17 mouse cellular contexts compared by ENCODE assay signal in genomic region chr3:129593001-129593400, GRCm38 (mm10).
DNase-seq lines count a peak whose midpoint lies in the region; ATAC-seq and TF ChIP-seq lines count a peak whose summit lies in the region.
"Had no signal": no experiment of that assay in that cellular context is flagged by ENCODE, and none has a peak within 500 bp of the region (broad histone marks: within the 10 kb centered on the region; RNA-seq: fewer than 3 reads in every experiment).

No protein-coding gene starts in this region.

- no peak for TF ChIP-seq POLR2A in heart, adult 2 months (IDR thresholded peaks at IDR 0.05; ENCODE audit: insufficient read depth, low read depth, low read length)
- no peak for TF ChIP-seq POLR2A in liver, adult 2 months (IDR thresholded peaks at IDR 0.05; ENCODE audit: extremely low read depth, insufficient read depth, low read length)

- DNase-seq in heart, adult 11 months: peak; percentile 75
- DNase-seq in heart, adult 2 months: no peak
- DNase-seq in liver, adult 2 months (ENCODE audit: extremely low read depth, low read depth, low spot score): peak; percentile 93
- no peak for DNase-seq in liver, embryonic 11.5 days (ENCODE audit: low spot score)
- DNase-seq in kidney, postnatal 25 days: peak; percentile 63 to 81
- no peak for DNase-seq in left cerebral cortex, postnatal 4 days
- DNase-seq in limb, embryonic 10.5 days (ENCODE audit: low spot score): no peak
- DNase-seq: adrenal gland, postnatal 10 days; cerebellum, adult 11-12 months; cerebellum, adult 9-10 months; cerebellum, postnatal 25 days; gastrocnemius, postnatal 14 days; heart, postnatal 36 days had no signal

- H3K4me3 ChIP-seq in heart, adult 2 months: no peak overlapping the region
- H3K4me3 ChIP-seq in liver, adult 2 months (ENCODE audit: insufficient read depth, low read depth, low read length): no peak overlapping the region
- no peak overlapping the region for H3K4me3 ChIP-seq in liver, embryonic 11.5 days (ENCODE audit: low read depth, low read length)
- H3K4me3 ChIP-seq in kidney, embryonic 15.5 days (replicated peaks): no peak overlapping the region
- no peak overlapping the region for H3K4me3 ChIP-seq in limb, embryonic 10.5 days
- H3K4me3 ChIP-seq: embryonic facial prominence, embryonic 12.5 days; forebrain, embryonic 15.5 days; heart, embryonic 13.5 days had no signal

- H3K9ac ChIP-seq in heart, adult 2 months (ENCODE audit: low read depth, low read length): no peak overlapping the region
- peak overlapping the region; percentile 25; the same call in 1 of the 2 replicates for H3K9ac ChIP-seq in liver, adult 2 months (ENCODE audit: low read depth, low read length)
- no peak overlapping the region for H3K9ac ChIP-seq in liver, embryonic 11.5 days (ENCODE audit: low read depth, low read length)
- H3K9ac ChIP-seq in kidney, embryonic 15.5 days: no peak overlapping the region
- H3K9ac ChIP-seq: embryonic facial prominence, embryonic 12.5 days; forebrain, embryonic 15.5 days; heart, embryonic 13.5 days had no signal

- no peaks in the 10 kb centered on the region for H3K79me2 ChIP-seq in heart, adult 2 months (replicated peaks; ENCODE audit: control insufficient read depth, insufficient read depth, low read length)
- 0 out of 2 replicates have a peak, but pooled peaks cover 3% of the 10 kb centered on the region for H3K79me2 ChIP-seq in liver, adult 2 months (ENCODE audit: control insufficient read depth, insufficient read depth, low read length)

- H3K4me1 ChIP-seq in heart, adult 2 months (ENCODE audit: control insufficient read depth, insufficient read depth, low read length): peaks cover 1% of the 10 kb centered on the region; the same call in 1 of the 2 replicates
- H3K4me1 ChIP-seq in liver, adult 2 months (ENCODE audit: control insufficient read depth, insufficient read depth, low read length): peaks cover 21% of the 10 kb centered on the region
- H3K4me1 ChIP-seq in liver, embryonic 11.5 days (replicated peaks; ENCODE audit: control insufficient read depth, insufficient read depth, low read length): no peaks in the 10 kb centered on the region
- peaks cover 18% of the 10 kb centered on the region; the same call in 1 of the 2 replicates for H3K4me1 ChIP-seq in kidney, embryonic 15.5 days
- no peaks in the 10 kb centered on the region for H3K4me1 ChIP-seq in limb, embryonic 10.5 days
- H3K4me1 ChIP-seq: embryonic facial prominence, embryonic 12.5 days had no signal

- WGBS in heart, adult 2 months: 86% methylated on average over 9 of the region's 9 CpGs
- WGBS in liver, adult 2 months: 30% methylated on average over 9 of the region's 9 CpGs
- WGBS in liver, embryonic 11.5 days: 89% methylated on average over 9 of the region's 9 CpGs
- 74% methylated on average over 9 of the region's 9 CpGs for WGBS in kidney, embryonic 15.5 days
- WGBS in limb, embryonic 10.5 days: 93% methylated on average over 9 of the region's 9 CpGs

- no peak overlapping the region for H3K4me2 ChIP-seq in liver, embryonic 11.5 days
- H3K4me2 ChIP-seq in kidney, embryonic 15.5 days: no peak overlapping the region
- H3K4me2 ChIP-seq: embryonic facial prominence, embryonic 12.5 days; forebrain, embryonic 15.5 days; heart, embryonic 13.5 days had no signal

- intact Hi-C loops in heart, adult 2 months (cut with DNase I): no loop called here
- intact Hi-C loops in left cerebral cortex, postnatal 4 days (cut with DNase I): no loop called here

- no peak for TF ChIP-seq CTCF in heart, adult 2 months (IDR thresholded peaks at IDR 0.05)
- no peak for TF ChIP-seq CTCF in liver, adult 2 months (IDR thresholded peaks at IDR 0.05; ENCODE audit: low read depth, low read length)

- no peak overlapping the region for H3K27ac ChIP-seq in heart, adult 2 months
- H3K27ac ChIP-seq in liver, adult 2 months (replicated peaks; ENCODE audit: insufficient read depth, low read depth, low read length): peak overlapping the region; percentile 90
- no peak overlapping the region for H3K27ac ChIP-seq in liver, embryonic 11.5 days (ENCODE audit: low read depth, low read length)
- no peak overlapping the region for H3K27ac ChIP-seq in kidney, embryonic 15.5 days
- H3K27ac ChIP-seq in limb, embryonic 10.5 days: no peak overlapping the region
- H3K27ac ChIP-seq: embryonic facial prominence, embryonic 12.5 days; forebrain, embryonic 15.5 days; heart, embryonic 13.5 days had no signal

- no peaks in the 10 kb centered on the region for H3K9me3 ChIP-seq in liver, embryonic 11.5 days (ENCODE audit: control insufficient read depth, low read length)
- H3K9me3 ChIP-seq in kidney, embryonic 15.5 days (replicated peaks): no peaks in the 10 kb centered on the region
- H3K9me3 ChIP-seq in limb, embryonic 10.5 days (replicated peaks): no peaks in the 10 kb centered on the region
- H3K9me3 ChIP-seq: embryonic facial prominence, embryonic 12.5 days; forebrain, embryonic 15.5 days; heart, embryonic 13.5 days had no signal

- TF ChIP-seq EP300 in heart, adult 2 months (IDR thresholded peaks at IDR 0.05; ENCODE audit: insufficient read depth, low read depth, low read length): no peak

- no peaks in the 10 kb centered on the region for H3K36me3 ChIP-seq in heart, adult 2 months (ENCODE audit: control insufficient read depth, insufficient read depth, low read length)
- H3K36me3 ChIP-seq in liver, adult 2 months (ENCODE audit: control insufficient read depth, insufficient read depth, low read length): peaks cover 6% of the 10 kb centered on the region; the same call in 1 of the 2 replicates
- H3K36me3 ChIP-seq in liver, embryonic 11.5 days (ENCODE audit: control insufficient read depth, insufficient read depth, low read length): no peaks in the 10 kb centered on the region
- no peaks in the 10 kb centered on the region for H3K36me3 ChIP-seq in kidney, embryonic 15.5 days
- peaks cover 57% of the 10 kb centered on the region for H3K36me3 ChIP-seq in limb, embryonic 10.5 days
- H3K36me3 ChIP-seq: embryonic facial prominence, embryonic 12.5 days; forebrain, embryonic 15.5 days; heart, embryonic 13.5 days had no signal

- no peak for ATAC-seq in liver, embryonic 11.5 days (replicated peaks; ENCODE audit: low FRiP score)
- ATAC-seq in kidney, embryonic 15.5 days (replicated peaks; ENCODE audit: low FRiP score): 0 out of 2 replicates have a peak, but pooled peaks have one; percentile 13
- ATAC-seq: forebrain, embryonic 15.5 days had no signal

- H3K27me3 ChIP-seq in heart, adult 2 months (ENCODE audit: control insufficient read depth, insufficient read depth, low read length): no peaks in the 10 kb centered on the region
- no peaks in the 10 kb centered on the region for H3K27me3 ChIP-seq in liver, adult 2 months (ENCODE audit: control insufficient read depth, insufficient read depth, low read length)
- H3K27me3 ChIP-seq in liver, embryonic 11.5 days (replicated peaks; ENCODE audit: control insufficient read depth, insufficient read depth, low read length): no peaks in the 10 kb centered on the region
- H3K27me3 ChIP-seq in kidney, embryonic 15.5 days: no peaks in the 10 kb centered on the region
- H3K27me3 ChIP-seq in limb, embryonic 10.5 days (ENCODE audit: low read depth, poor library complexity, severe bottlenecking): no peaks in the 10 kb centered on the region
- H3K27me3 ChIP-seq: embryonic facial prominence, embryonic 12.5 days; forebrain, embryonic 15.5 days; heart, embryonic 13.5 days had no signal

Comparison
In these comparisons a context has a peak if more than half of its experiments do, and no peak if none do; other contexts are left out.
1. DNase-seq: peak in heart, adult 11 months (single experiment), liver, adult 2 months (single experiment) and kidney, postnatal 25 days (2 of 2); none in heart, adult 2 months (0 of 2), liver, embryonic 11.5 days (single experiment), left cerebral cortex, postnatal 4 days (single experiment) and limb, embryonic 10.5 days (single experiment).